Mouse (Mus musculus) gastrocnemius, postnatal 4 days (tissue): ENCODE results near the gene Efhd2. TPM values are rescaled to one million over a fixed set of nuclear protein-coding genes. Genes with fewer than 3 reads are reported as not detected.

Experiments used
- DNase-seq, 2 experiments: peaks; one replicate each; pipeline ENCODE4 v3.0.0; 2021 to 2022; ENCODE audit warnings: low spot score in 2 of 2, mixed read lengths in 2 of 2
- total RNA-seq, 2 experiments: library from RNA; stranded (reverse); gene quantifications; 2 replicates each; pipeline ENCODE4 v1.2.3; 2021

The Efhd2 gene
- total RNA-seq, 2 experiments from 2014 or later: 60.6 to 68.0 TPM

DNA sequence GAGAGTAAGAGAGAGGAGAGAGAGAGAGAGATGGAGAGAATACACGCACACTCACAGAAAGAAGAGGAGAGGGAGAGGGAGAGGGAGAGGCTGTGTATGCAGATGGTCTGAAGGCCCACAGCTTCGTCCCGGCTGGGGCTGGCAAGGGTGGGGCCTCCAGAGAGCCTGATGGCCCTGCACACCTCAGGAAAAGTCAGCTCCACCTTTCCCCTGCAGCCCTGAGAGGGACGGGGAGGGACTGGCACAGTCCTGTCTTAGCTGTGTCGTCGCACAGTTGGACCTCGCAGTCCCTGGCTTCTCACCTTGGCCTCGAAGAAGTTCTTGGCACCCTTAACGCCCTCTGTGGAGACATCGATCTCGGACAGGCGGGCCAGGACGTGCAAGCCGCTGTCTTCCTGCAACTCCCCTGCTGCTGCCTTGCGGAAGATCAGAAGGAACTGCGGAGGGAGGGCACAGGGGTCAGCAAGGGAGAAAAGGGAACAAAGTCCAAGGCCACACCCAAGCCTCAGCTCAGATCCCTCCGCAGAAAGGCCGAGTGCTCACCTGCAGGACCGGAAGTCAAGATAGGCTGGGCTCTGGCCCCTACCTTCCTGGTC is 14.4 kb downstream of the Efhd2 start:
- no peak for DNase-seq

- DNase-seq: no peak
Measured at GRCm38 (mm10) chr4:141859351-141859750, 15.4 kb downstream of the Efhd2 start.

DNA sequence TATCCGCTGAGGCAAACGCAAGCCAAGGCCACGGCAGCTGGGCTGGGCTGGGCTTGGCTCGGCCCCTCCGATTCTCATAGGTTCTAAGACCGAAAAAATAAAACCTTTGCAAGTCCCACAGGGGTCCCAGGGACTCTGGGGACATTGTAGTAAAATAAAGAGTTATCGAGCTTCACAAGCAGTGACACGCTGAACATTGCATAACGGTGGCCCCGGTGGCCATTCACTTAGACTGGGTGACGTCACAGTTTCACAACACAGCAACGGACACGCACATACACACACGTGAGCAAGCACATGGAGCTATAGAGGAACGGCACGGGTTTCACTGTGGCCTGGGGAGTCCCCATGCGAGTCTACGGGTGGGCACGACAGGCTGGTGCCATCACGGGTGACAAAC is 16.2 kb downstream of the Efhd2 start:
- no peak for DNase-seq

- DNase-seq: peak; percentile 75 to 80
Measured at GRCm38 (mm10) chr4:141857422-141857930, 17.2 kb downstream of the Efhd2 start.

DNA sequence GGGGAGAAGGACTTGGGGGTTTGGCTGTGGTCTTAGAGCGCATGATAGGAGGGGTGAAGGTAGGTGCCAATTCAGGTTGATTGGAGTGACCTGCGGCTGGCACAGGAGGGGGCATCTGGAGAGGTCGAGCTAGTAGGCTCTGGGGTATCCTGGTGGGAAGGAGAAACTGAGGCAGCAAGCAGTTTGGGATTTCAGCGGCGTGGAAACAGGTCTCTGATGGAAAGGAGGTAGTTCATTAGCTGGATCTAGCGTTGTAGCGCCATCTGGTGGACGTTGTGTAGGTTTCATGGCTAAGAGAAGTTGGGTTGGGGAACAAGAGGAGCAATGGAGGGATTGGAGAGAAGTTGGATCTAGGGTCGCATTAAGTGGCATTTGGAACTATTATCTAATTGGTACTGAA is 21.3 kb downstream of the Efhd2 start:
- DNase-seq: peak in 1 of 2 experiments; percentile 59

- DNase-seq: no peak
Measured at GRCm38 (mm10) chr4:141845999-141846398, 28.7 kb downstream of the Efhd2 start, which contains the start of gene Ctrc. Ctrc (minus strand) TSS chr4:141846359.

- no peak for DNase-seq
Measured at GRCm38 (mm10) chr4:141834536-141835095, 40.1 kb downstream of the Efhd2 start.

- no peak for DNase-seq
Measured at GRCm38 (mm10) chr4:141833911-141834310, 40.8 kb downstream of the Efhd2 start.

DNA sequence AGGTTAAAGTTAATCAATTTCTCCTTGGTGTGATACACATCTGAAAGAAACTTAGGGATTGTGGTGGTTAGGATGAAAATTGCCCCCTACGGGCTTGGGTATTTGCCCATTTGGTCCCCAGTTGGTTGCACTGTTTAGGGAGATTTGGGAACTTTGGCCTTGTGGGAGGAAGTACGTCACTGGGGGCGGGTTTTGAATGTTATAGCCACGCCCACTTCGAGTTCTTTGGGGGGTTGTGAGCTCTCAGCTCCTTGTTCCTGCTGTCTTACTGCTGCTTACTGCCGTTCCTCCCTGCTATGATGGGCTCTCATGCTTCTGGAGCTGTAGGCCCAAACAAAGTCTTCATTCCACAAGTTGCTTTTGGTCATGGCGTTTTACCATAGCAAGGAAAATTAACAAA is 43.4 kb downstream of the Efhd2 start:
- DNase-seq: no peak

- no peak for DNase-seq
Measured at GRCm38 (mm10) chr4:141830381-141830780, 44.3 kb downstream of the Efhd2 start.

DNA sequence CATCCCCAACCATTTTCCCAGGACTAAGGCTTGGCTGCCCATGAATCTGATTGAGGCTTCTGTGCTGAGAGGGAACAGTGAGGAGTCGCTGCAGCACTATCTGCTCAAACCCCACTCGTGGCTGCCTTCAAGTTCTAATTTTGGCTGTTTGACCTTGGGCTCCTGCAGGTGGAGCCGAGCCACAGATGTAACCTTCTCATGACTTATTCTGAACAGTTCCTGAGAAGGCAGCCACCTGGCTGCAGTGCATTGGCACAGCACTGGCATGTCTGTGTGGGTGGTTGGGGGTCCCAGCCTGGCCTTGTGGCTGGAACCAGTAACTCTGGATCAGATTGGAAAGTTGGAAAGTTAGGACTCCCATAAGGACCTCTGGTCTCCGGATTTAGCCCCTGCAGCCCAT is 46.5 kb downstream of the Efhd2 start:
- no peak for DNase-seq

DNA sequence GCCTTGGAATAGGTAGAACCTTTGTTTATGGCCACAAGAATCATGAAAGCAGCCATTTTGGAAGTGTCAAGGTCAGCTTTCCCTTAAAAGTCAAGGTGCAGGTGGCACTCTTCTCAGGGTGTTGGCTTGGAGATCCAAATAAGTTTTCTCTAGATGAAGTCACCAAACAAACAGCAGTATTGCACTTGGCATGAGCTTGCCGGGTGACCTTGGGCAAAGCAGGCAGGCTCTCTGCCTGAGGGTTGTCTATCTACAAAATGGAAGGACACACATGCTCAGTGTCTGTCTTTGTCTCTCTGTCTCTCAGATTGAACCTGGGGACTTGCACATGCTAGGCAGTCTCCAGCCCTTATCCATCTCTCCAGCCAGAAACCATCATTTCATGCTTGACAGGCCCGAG is 47.3 kb downstream of the Efhd2 start:
- no peak for DNase-seq

DNA sequence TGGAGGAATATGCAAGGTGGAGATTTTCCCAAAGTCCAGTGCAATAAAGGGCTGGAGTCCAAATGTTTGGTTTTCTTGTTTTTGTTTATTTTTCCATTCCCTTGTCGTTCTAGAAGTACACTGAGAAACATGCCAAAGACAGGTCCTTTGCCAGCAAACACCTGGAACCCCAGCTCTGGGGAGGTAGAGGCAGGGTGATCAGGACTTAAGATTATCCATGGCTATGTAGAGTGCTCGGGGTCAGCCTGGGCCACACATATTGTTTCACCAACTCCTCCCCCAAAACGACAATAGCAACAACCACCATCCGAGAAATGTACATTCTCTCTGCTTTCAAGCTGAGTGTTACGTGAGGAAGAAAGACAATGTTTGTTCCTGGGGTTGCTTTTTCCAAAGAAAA is 48.7 kb downstream of the Efhd2 start, which contains the start of gene Cela2a:
TSS of gene Cela2a (minus strand) at position 101 of the 400 bp plus-strand sequence.
- no peak for DNase-seq

- DNase-seq: peak in 1 of 2 experiments; percentile 16
Measured at GRCm38 (mm10) chr4:141822979-141823378, 51.7 kb downstream of the Efhd2 start.

DNA sequence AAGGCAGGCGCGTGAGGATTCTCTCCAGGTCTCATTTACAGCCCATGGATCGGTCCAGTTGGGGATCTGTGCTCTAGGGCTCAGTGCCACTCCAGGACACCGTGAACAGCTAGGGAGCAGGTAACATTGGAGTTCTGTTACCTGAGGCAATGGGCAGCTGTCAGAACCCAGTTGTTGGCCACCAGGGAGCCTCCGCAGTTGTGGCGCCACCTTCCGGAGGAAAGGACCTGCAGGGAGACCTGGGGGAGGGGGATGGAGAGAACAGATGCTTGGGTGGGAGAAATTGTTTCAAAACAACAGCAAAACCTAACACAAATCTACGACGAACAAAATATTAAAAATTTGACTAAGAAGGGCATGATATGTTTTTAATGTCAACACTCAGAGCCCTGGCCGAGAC is 52.6 kb downstream of the Efhd2 start:
- peak in 1 of 2 experiments; percentile 21 for DNase-seq

GRCm38 (mm10) chr4:141821178-141821577 is 53.5 kb downstream of the Efhd2 start:
- DNase-seq: peak in 1 of 2 experiments; percentile 16

GRCm38 (mm10) chr4:141819316-141819715 is 55.4 kb downstream of the Efhd2 start:
- no peak for DNase-seq

DNA sequence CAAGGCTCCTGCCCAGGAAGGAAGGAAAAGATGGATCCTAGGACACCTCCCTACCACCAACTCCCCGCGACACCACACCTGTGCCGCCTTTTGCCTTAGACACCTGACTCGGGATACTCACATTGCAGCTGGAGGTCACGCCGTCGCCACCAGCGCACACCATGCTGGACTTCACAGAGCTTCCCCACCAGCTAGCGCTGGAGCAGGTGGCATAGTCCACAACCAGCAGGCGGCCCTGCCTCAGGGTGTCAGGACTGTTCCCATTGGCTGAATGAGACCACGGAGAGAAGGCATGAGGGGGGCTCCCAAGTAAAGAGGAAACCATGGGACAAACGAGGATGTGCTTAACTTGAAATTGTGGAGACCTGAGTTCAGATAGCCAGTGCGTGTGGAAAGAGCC is 55.9 kb downstream of the Efhd2 start:
- DNase-seq: peak in 1 of 2 experiments; percentile 12

GRCm38 (mm10) chr4:141817706-141818105 is 57.0 kb downstream of the Efhd2 start:
- DNase-seq: no peak

- DNase-seq: no peak
Measured at GRCm38 (mm10) chr4:141816776-141817655, 57.7 kb downstream of the Efhd2 start.

DNA sequence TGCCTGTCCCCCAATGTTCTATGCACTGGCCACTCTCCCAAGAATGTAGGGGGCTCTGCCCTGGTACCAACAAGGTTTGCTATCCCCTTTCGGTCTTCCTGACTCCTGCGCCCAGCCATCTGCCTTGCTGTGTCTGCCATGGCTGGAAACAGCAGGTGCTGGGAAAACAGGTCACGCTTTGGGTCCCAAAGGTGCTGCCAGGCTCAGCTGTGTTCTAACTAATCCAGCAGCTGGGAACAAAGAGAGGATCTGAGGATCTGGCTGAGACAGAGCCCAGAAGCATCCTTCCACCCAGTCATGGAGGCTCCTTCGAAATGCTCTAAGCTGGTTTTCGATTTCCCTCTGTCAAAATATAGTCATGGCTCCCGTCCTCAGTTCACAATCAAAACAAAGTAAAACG is 58.5 kb downstream of the Efhd2 start:
- DNase-seq: no peak

DNA sequence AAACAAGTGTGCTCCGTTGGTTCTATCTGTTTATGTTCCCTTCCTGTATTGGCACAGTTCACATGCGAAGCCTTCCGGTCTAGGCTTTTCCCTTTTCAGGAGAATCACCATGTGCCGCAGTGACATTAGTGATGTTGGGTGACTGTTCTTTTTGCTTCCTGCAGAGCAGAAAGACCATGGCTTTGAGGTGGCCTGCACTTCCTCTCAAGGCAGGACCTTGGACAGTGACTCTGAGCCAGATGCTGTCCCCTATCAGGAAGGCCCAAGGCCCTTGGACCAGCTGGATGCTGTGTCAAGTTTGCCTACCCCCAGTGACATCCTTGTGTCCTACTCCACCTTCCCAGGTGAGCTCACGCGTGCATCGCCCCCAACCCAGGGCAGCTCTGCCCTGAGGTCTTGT is 63.3 kb downstream of the Efhd2 start:
- DNase-seq: peak in 1 of 2 experiments; percentile 11
